Mouse (Mus musculus) lung, postnatal 4 days (tissue): ENCODE results near the gene Hspb11.

ENCODE experiments used
- DNase-seq, 2 experiments: peaks; one replicate each; pipeline ENCODE4 v3.0.0; 2021

Hspb11 gene

GRCm38 (mm10) chr4:107314479-107314805 is 61.0 kb downstream of the Hspb11 start:
- no peak for DNase-seq

- DNase-seq = no peak
Observed at GRCm38 (mm10) chr4:107318646-107319045, 65.3 kb downstream of the Hspb11 start.

- DNase-seq = no peak
Observed at GRCm38 (mm10) chr4:107321041-107321440, 67.6 kb downstream of the Hspb11 start.

GRCm38 (mm10) chr4:107323113-107323512 is 69.7 kb downstream of the Hspb11 start:
- DNase-seq = no peak

- DNase-seq = no peak
Observed at GRCm38 (mm10) chr4:107328530-107328929, 75.1 kb downstream of the Hspb11 start.
